Mouse (Mus musculus) macrophage (primary cell): ENCODE measurements around the gene Paxip1. TPM values are rescaled to one million over a fixed set of nuclear protein-coding genes. Genes with fewer than 3 reads are reported as not detected.

Source experiments
- H3K27ac ChIP-seq: fragments of 350-480 bp; formaldehyde crosslinking; 2 replicates; pipeline ENCODE4 v1.9.0; 2021
- H3K36me3 ChIP-seq: fragments of 350-480 bp; formaldehyde crosslinking; 2 replicates; pipeline ENCODE4 v1.9.0; 2021; ENCODE audit errors: inconsistent target
- H3K4me3 ChIP-seq: fragments of 350-480 bp; formaldehyde crosslinking; 2 replicates; pipeline ENCODE4 v1.9.0; 2021; ENCODE audit errors: inconsistent target
- H3K79me2 ChIP-seq: fragments of 350-480 bp; formaldehyde crosslinking; 2 replicates; pipeline ENCODE4 v1.9.0; 2021; ENCODE audit errors: inconsistent target
- WGBS: methylation state at CpG from one replicate; pipeline ENCODE4 v1.1.7; 2026; ENCODE audit warnings: inconsistent platforms; ENCODE audit not compliant: missing documents; 5-methylcytosine and 5-hydroxymethylcytosine counted together
- polyA plus RNA-seq: library from polyadenylated mRNA; stranded (reverse); fragments of 250-400 nt; gene quantifications from 3 replicates; pipeline ENCODE4 v1.2.4, GENCODE M21; 2018; ENCODE audit warnings: inconsistent platforms

Gene Paxip1
- polyA plus RNA-seq, 1 experiment from 2014 or later = 7.1 TPM

DNA sequence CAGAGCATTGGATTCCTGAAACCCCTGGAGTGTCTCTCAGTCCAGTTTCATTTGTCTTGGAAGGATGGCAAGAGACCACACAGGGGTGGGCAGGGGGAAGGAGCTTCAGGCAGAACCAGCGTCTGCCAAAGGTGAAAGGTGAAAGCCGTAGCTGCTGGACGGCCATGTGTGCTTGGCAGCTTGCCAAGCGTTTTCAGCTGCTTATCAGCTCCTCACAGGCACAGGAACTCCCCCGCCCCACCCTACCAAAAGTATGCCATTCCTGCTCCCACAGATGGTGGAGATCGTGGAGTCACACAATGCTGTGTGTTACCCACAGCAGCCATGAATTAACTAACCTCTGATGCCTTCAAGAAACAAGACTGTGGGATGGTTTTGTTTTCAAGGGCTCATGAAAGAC is 83.3 kb downstream of the Paxip1 start:
- 12% methylated on average over 6 of the region's 6 CpGs for WGBS
- H3K36me3 ChIP-seq = no peaks in the 10 kb centered on the region
- no peak overlapping the region for H3K27ac ChIP-seq
- no peaks in the 10 kb centered on the region for H3K79me2 ChIP-seq
- H3K4me3 ChIP-seq = no peak overlapping the region

DNA sequence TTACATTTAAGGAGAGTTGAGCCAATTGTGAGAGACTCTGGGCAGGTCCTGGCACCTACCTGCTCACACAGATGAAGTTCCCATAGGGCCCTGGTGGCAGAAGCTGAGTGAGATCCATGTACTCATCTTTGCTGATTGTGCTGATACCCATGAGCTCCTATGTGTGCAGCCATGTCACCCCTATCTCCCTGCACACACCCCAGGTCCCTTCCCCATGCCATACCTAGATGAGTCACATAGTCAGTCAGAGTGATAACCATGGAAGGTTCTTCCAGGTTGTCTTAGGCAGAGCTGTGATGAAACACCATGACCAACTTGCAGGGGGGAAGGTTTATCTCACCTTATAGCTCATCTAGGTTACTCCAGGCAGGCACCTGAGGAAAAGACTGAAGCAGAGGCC is 84.2 kb downstream of the Paxip1 start:
- no peak overlapping the region for H3K27ac ChIP-seq
- no peaks in the 10 kb centered on the region for H3K36me3 ChIP-seq
- H3K79me2 ChIP-seq = no peaks in the 10 kb centered on the region

DNA sequence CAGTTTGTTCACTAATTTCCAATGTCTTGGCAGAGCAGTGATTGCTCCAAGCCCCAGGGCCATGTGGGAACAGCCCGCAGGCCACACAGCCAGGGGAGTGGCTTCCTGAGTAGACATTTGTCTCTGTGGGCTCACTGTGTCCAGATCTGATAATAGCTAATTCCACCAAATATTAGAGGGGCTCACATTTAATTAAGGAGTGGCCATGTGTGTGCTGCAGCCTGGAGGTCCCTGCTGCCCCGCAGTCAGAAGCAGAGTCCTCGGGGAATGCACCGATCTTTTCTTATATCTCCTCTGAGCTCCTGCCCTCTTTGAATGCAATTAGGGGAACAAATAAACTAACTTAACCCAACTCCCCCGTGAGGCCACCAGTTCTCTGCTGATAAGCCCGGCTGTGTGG is 84.9 kb downstream of the Paxip1 start:
- no peak overlapping the region for H3K4me3 ChIP-seq
- 84% methylated on average over 6 of the region's 6 CpGs for WGBS
- no peaks in the 10 kb centered on the region for H3K36me3 ChIP-seq
- H3K79me2 ChIP-seq = no peaks in the 10 kb centered on the region
- H3K27ac ChIP-seq = no peak overlapping the region

More for the DNA sequence above, 84.2 kb downstream of the Paxip1 start:
- H3K4me3 ChIP-seq = no peak overlapping the region

DNA sequence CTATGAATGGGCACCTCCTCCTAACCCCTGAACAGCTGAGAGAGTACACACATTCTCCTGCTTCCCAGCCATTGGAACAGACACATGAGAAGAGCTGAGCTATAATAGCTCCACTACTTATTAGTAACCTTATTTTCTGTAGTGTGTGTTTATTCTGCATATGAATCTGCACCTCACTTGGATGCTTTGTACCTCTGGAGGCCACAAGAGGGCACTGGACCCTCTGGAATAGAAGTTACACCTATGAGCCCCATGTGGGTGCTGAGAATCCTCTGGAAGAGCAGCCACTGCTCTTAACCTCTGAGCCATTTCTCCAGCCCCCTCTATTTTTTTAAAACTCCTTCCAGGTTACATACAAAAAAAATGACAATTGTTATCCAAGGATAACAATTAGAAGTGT is 86.5 kb downstream of the Paxip1 start:
- Histone ChIP-seq H3K4me3 (no peak overlapping the region), H3K27ac (no peak overlapping the region), H3K79me2 (no peaks in the 10 kb centered on the region), H3K36me3 (no peaks in the 10 kb centered on the region)

DNA sequence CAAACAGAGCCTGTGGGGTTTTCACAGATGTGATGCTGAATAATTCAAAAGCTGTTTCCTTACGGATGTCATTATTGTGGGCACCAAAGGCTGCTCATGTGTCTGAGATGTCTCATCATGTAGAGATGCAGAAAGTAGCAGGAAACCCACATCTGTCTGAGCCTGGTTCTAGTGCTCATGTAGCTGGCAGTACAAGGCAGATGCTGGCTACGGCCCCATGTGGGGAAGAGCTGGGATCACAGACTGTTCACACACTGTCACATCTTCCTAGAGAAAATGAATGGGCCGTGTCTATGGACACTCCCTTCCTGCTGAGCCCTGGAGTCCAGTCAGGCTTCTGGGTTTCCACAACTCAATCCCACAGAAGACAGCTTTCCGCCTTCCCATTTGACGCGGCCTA is 89.0 kb downstream of the Paxip1 start:
- no peaks in the 10 kb centered on the region for H3K36me3 ChIP-seq
- H3K27ac ChIP-seq = no peak overlapping the region
- 93% methylated on average over 6 of the region's 6 CpGs for WGBS
- no peaks in the 10 kb centered on the region for H3K79me2 ChIP-seq
- no peak overlapping the region for H3K4me3 ChIP-seq

Other genes starting within 250 kb of the Paxip1 start
- gene Htr5a, start 50.5 kb upstream of the Paxip1 start, polyA plus RNA-seq = not detected in 3 replicates